Mouse (Mus musculus) MEL (cell line): ENCODE measurements at regions not wholly inside any gene's neighbourhood (a gene's known extent, or its start where the extent isn't known, plus 50 kb on each side); places are given as distances from the start of the nearest gene placed in this dataset.

Experiments used
- DNase-seq: peaks from one replicate; pipeline ENCODE4 v3.0.0; 2011; ENCODE audit warnings: low read depth, low spot score
- H3K27ac ChIP-seq: 2 replicates; pipeline ENCODE4 v1.5.1; 2012; ENCODE audit warnings: low read depth, mild to moderate bottlenecking, control low read depth, low read length, moderate library complexity; ENCODE audit not compliant: control insufficient read depth
- H3K27me3 ChIP-seq, 2 experiments: fragments of 150-350 bp in 1 of 2; sonication (generic) in 1 of 2; 2 replicates each; pipeline ENCODE4 v1.6.1; 2012; ENCODE audit warnings: low read length in 2 of 2, mild to moderate bottlenecking in 2 of 2, improper control_type of control experiment in 1 of 2, moderate library complexity in 1 of 2; ENCODE audit not compliant: insufficient read depth in 2 of 2, control insufficient read depth in 1 of 2
- H3K36me3 ChIP-seq, 2 experiments: 2 replicates each; pipeline ENCODE4 v1.6.1; 2012 to 2014; ENCODE audit warnings: low read length in 2 of 2, improper control_type of control experiment in 1 of 2, inconsistent platforms in 1 of 2, mild to moderate bottlenecking in 1 of 2; ENCODE audit not compliant: insufficient read depth in 2 of 2, control insufficient read depth in 1 of 2
- H3K4me1 ChIP-seq, 2 experiments: fragments of 150-350 bp in 1 of 2; sonication (generic) in 1 of 2; 2 replicates each; pipeline ENCODE4 v1.6.1; 2012; ENCODE audit warnings: low read length in 2 of 2, improper control_type of control experiment in 1 of 2, mild to moderate bottlenecking in 1 of 2; ENCODE audit not compliant: insufficient read depth in 2 of 2, control insufficient read depth in 1 of 2
- H3K4me3 ChIP-seq, 2 experiments: fragments of 150-350 bp in 1 of 2; sonication (generic) in 1 of 2; 2 replicates each; pipeline ENCODE4 v1.5.1; 2012; ENCODE audit warnings: low read depth in 2 of 2, low read length in 2 of 2, mild to moderate bottlenecking in 2 of 2, moderate library complexity in 2 of 2, control low read depth in 1 of 2, improper control_type of control experiment in 1 of 2; ENCODE audit not compliant: control insufficient read depth in 1 of 2, insufficient read depth in 1 of 2
- H3K79me2 ChIP-seq: 2 replicates; pipeline ENCODE4 v1.6.1; 2012; ENCODE audit warnings: mild to moderate bottlenecking, low read length, moderate library complexity; ENCODE audit not compliant: control insufficient read depth, poor library complexity, insufficient read depth
- H3K9ac ChIP-seq: 2 replicates; pipeline ENCODE4 v1.6.1; 2012; ENCODE audit warnings: low read depth, mild to moderate bottlenecking, control low read depth, low read length, moderate library complexity; ENCODE audit not compliant: control insufficient read depth, poor library complexity, severe bottlenecking
- H3K9me3 ChIP-seq: fragments of 150-350 bp; sonication (generic); replicated peaks from 2 replicates; pipeline ENCODE4 v1.6.1; 2012; ENCODE audit warnings: mild to moderate bottlenecking, low read length, improper control_type of control experiment, moderate library complexity; ENCODE audit not compliant: insufficient read depth
- BHLHE40 ChIP-seq: IDR thresholded peaks from 2 replicates; pipeline ENCODE4 v1.6.1; 2012; ENCODE audit warnings: low read depth, mild to moderate bottlenecking, inconsistent platforms, low read length, improper control_type of control experiment, borderline replicate concordance
- CHD1 ChIP-seq: IDR thresholded peaks from 2 replicates; pipeline ENCODE4 v1.6.1; 2012; ENCODE audit warnings: low read depth, mild to moderate bottlenecking, inconsistent platforms, low read length, improper control_type of control experiment
- CTCF ChIP-seq, 3 experiments: IDR thresholded peaks in 2 of 3; conservative IDR thresholded peaks in 1 of 3; 2 replicates each; pipeline ENCODE4 v1.5.1; 2011 to 2012; ENCODE audit warnings: low read length in 3 of 3, low read depth in 2 of 3, mild to moderate bottlenecking in 2 of 3, improper control_type of control experiment in 1 of 3, inconsistent platforms in 1 of 3, mixed read lengths in 1 of 3, moderate library complexity in 1 of 3; ENCODE audit not compliant: control insufficient read depth in 1 of 3, insufficient read depth in 1 of 3, poor library complexity in 1 of 3, severe bottlenecking in 1 of 3
- E2F4 ChIP-seq: IDR thresholded peaks from 2 replicates; pipeline ENCODE4 v1.6.1; 2011; ENCODE audit warnings: low read depth, low read length, improper control_type of control experiment, borderline replicate concordance
- ELF1 ChIP-seq: IDR thresholded peaks from 2 replicates; pipeline ENCODE4 v1.6.1; 2014; ENCODE audit warnings: low read depth, mild to moderate bottlenecking, inconsistent platforms, low read length, improper control_type of control experiment, moderate library complexity
- ETS1 ChIP-seq: IDR thresholded peaks from 2 replicates; pipeline ENCODE4 v1.6.1; 2012; ENCODE audit warnings: low read depth, mild to moderate bottlenecking, inconsistent platforms, low read length, improper control_type of control experiment, moderate library complexity
- JUND ChIP-seq: IDR thresholded peaks from 2 replicates; pipeline ENCODE4 v1.6.1; 2011; ENCODE audit warnings: low read depth, mild to moderate bottlenecking, improper control_type of control experiment, low read length
- MEF2A ChIP-seq: IDR thresholded peaks from 2 replicates; pipeline ENCODE4 v1.6.1; 2014; ENCODE audit warnings: low read depth, mild to moderate bottlenecking, inconsistent platforms, low read length, improper control_type of control experiment; ENCODE audit not compliant: poor library complexity, insufficient replicate concordance, severe bottlenecking; ENCODE audit errors: extremely low read depth
- MXI1 ChIP-seq: IDR thresholded peaks from 2 replicates; pipeline ENCODE4 v1.6.1; 2011; ENCODE audit warnings: mild to moderate bottlenecking, low read depth, low read length, improper control_type of control experiment
- MYC ChIP-seq: IDR thresholded peaks from 2 replicates; pipeline ENCODE4 v1.6.1; 2011; ENCODE audit warnings: low read depth, mild to moderate bottlenecking, low read length, improper control_type of control experiment, moderate library complexity
- NELFE ChIP-seq: IDR thresholded peaks from 2 replicates; pipeline ENCODE4 v1.6.1; 2011; ENCODE audit warnings: low read depth, low read length, improper control_type of control experiment
- POLR2A ChIP-seq, 2 experiments: IDR thresholded peaks; 2 replicates each; pipeline ENCODE4 v1.6.1; 2011 to 2012; ENCODE audit warnings: low read length in 2 of 2, mild to moderate bottlenecking in 2 of 2, control low read depth in 1 of 2, improper control_type of control experiment in 1 of 2, low read depth in 1 of 2, moderate library complexity in 1 of 2; ENCODE audit not compliant: control insufficient read depth in 1 of 2, insufficient read depth in 1 of 2, poor library complexity in 1 of 2
- POLR2AphosphoS2 ChIP-seq: IDR thresholded peaks from 2 replicates; pipeline ENCODE4 v1.6.1; 2011; ENCODE audit warnings: low read length, improper control_type of control experiment
- POLR2AphosphoS5 ChIP-seq: IDR thresholded peaks from 2 replicates; pipeline ENCODE4 v1.6.1; 2012; ENCODE audit warnings: low read depth, borderline replicate concordance, mild to moderate bottlenecking, inconsistent platforms, low read length, moderate library complexity, mixed read lengths
- RAD21 ChIP-seq: IDR thresholded peaks from 2 replicates; pipeline ENCODE4 v1.6.1; 2011; ENCODE audit warnings: mild to moderate bottlenecking, low read depth, low read length, improper control_type of control experiment
- TAL1 ChIP-seq: IDR thresholded peaks from 2 replicates; pipeline ENCODE4 v1.6.1; 2012; ENCODE audit warnings: mild to moderate bottlenecking, inconsistent platforms, low read length, moderate library complexity, mixed read lengths
- TCF12 ChIP-seq: IDR thresholded peaks from 2 replicates; pipeline ENCODE4 v1.6.1; 2014; ENCODE audit warnings: low read depth, mild to moderate bottlenecking, inconsistent platforms, low read length, improper control_type of control experiment, moderate library complexity
- UBTF ChIP-seq: IDR thresholded peaks from 2 replicates; pipeline ENCODE4 v1.6.1; 2012; ENCODE audit warnings: low read depth, mild to moderate bottlenecking, inconsistent platforms, low read length, improper control_type of control experiment, moderate library complexity, borderline replicate concordance; ENCODE audit not compliant: insufficient read depth
- USF1 ChIP-seq: IDR thresholded peaks from 2 replicates; pipeline ENCODE4 v1.6.1; 2014; ENCODE audit warnings: low read depth, mild to moderate bottlenecking, inconsistent platforms, low read length, improper control_type of control experiment, moderate library complexity
- USF2 ChIP-seq, 2 experiments: IDR thresholded peaks; 2 replicates each; pipeline ENCODE4 v1.6.1; 2011 to 2012; ENCODE audit warnings: improper control_type of control experiment in 2 of 2, low read length in 2 of 2, borderline replicate concordance in 1 of 2, inconsistent platforms in 1 of 2, low read depth in 1 of 2, mild to moderate bottlenecking in 1 of 2; ENCODE audit not compliant: insufficient read depth in 1 of 2
- ZNF384 ChIP-seq: IDR thresholded peaks from 2 replicates; pipeline ENCODE4 v1.6.1; 2012; ENCODE audit warnings: low read depth, mild to moderate bottlenecking, inconsistent platforms, low read length, improper control_type of control experiment

DNA sequence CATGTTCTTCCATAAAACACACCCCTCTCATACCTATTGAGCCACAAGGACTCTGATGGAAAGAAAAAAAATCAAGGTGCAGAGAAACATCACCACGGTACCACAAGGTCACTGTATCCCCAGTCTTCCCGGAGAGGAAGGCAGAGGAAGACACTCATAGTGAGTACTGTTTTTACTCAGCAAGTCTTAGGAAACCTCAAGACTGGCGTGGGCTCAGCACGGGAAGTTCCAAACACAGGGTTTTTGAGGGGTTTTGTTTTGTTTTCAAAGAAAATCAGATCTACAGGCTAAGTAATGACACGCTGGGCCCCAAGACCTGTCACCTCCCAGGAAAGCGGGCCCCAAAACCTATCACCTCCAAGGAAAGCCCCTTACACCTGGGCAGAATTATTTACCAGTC lies 259.6 kb upstream of the Jarid2 start:
- peaks cover 0 to 1% of the 10 kb centered on the region in 2 experiments; a peak in 2 of 4 replicates for H3K27me3 ChIP-seq
- no peak overlapping the region for H3K9ac ChIP-seq
- H3K79me2 ChIP-seq, result no peaks in the 10 kb centered on the region
- no peaks in the 10 kb centered on the region for H3K9me3 ChIP-seq
- no peak for TF ChIP-seq UBTF
- TF ChIP-seq JUND, result no peak
- no peak for TF ChIP-seq NELFE
- TF ChIP-seq CTCF (IDR thresholded peaks at IDR 0.05 in 2 of 3, conservative IDR thresholded peaks at IDR 0.05 in 1 of 3; ENCODE audit: control insufficient read depth in 1 of 3, insufficient read depth in 1 of 3, low read depth in 2 of 3, low read length in 3 of 3, poor library complexity in 1 of 3, severe bottlenecking in 1 of 3), result no peak
- no peak for TF ChIP-seq ZNF384
- no peak for TF ChIP-seq TCF12
- TF ChIP-seq POLR2A (IDR thresholded peaks at IDR 0.05; ENCODE audit: control insufficient read depth in 1 of 2, insufficient read depth in 1 of 2, low read depth in 1 of 2, low read length in 2 of 2, poor library complexity in 1 of 2), result no peak
- TF ChIP-seq MXI1, result no peak
- no peak for TF ChIP-seq MYC
- no peak for TF ChIP-seq RAD21
- H3K4me1 ChIP-seq, result no peaks in the 10 kb centered on the region
- H3K4me3 ChIP-seq, result no peak overlapping the region
- H3K36me3 ChIP-seq, result no peaks in the 10 kb centered on the region
- H3K27ac ChIP-seq, result no peak overlapping the region
- DNase-seq, result no peak

DNA sequence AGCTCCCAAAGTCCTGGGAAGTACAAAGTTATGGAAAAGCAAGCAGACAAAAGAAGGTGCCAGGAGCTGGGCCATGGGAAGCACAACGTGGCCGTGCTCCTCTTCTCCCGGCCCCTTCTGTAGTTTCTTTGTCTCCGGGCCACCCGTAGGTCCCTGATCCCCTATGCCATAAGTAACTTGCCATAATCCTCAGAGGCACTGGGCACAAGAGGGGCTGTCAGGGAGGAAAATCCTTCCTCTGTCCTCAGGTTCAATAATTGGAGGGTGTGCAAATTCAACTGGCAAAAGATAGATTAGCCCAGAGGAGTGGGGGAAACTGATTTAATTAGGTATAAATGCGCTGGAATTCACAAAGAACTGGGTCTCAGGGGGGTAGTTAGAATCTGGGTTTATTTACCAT lies 256.1 kb upstream of the Jarid2 start:
- H3K27me3 ChIP-seq, result peaks cover 0 to 1% of the 10 kb centered on the region in 2 experiments; a peak in 2 of 4 replicates
- no peak for TF ChIP-seq POLR2AphosphoS2
- TF ChIP-seq E2F4, result no peak
- no peak for TF ChIP-seq USF1
- TF ChIP-seq MEF2A, result no peak
- no peak for TF ChIP-seq POLR2AphosphoS5
- no peak for TF ChIP-seq ETS1
- no peak for TF ChIP-seq USF2 (IDR thresholded peaks at IDR 0.05; ENCODE audit: borderline replicate concordance in 1 of 2, insufficient read depth in 1 of 2, low read depth in 1 of 2, low read length in 2 of 2)
- TF ChIP-seq TAL1, result no peak
- TF ChIP-seq BHLHE40, result no peak
- TF ChIP-seq CHD1, result no peak
- no peak for TF ChIP-seq MXI1
- no peak for TF ChIP-seq ELF1
- H3K27ac ChIP-seq, result no peak overlapping the region
- no peaks in the 10 kb centered on the region for H3K9me3 ChIP-seq
- H3K36me3 ChIP-seq, result no peaks in the 10 kb centered on the region
- H3K4me1 ChIP-seq, result no peaks in the 10 kb centered on the region
- H3K9ac ChIP-seq, result no peak overlapping the region
- H3K79me2 ChIP-seq, result no peaks in the 10 kb centered on the region
- no peak for DNase-seq
- H3K4me3 ChIP-seq, result no peak overlapping the region
